Mouse (Mus musculus): ENCODE data around the gene F7. TPM values are rescaled to one million over a fixed set of nuclear protein-coding genes. Genes with fewer than 3 reads are reported as not detected.

Gene F7
- polyA plus RNA-seq (2012; rRNA removed), result 0.09 and 0.28 TPM in 2 replicates

DNA sequence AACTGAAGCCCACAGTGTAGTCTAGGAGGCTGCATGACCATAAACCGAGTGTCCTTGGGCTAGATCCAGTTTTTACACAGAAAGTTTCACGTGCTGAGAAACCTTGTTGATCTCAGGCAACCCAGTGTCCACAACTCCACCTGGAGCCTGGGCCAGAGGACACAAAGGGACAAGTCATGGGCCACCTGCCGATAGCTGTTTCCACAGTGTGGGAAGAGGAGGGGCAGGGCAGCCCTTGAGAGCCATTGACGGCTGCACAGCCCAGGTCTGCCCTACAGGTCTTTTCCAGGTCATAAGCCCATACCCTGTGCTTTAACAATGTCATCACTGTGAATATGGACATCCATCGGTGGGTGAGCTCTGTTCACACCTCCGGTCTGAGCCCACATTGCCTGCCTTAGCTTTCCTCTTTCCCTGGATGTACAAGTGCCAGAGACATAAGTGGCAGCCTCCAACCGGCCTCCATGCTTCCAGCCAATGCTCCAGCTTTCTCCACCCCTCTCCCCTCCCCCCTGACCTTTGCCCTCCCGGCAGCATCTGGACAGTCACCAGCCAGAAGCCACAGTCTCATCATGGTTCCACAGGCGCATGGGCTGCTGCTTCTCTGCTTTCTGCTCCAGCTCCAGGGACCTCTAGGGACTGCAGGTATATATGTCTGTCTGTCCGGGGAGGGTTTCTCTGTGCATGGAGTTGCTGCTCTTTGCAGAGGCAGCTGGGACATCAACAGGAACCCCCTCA is at the start of gene F7:
Gene F7, plus strand, starts transcription at position 548 of the 738 bp plus-strand sequence.

DNA sequence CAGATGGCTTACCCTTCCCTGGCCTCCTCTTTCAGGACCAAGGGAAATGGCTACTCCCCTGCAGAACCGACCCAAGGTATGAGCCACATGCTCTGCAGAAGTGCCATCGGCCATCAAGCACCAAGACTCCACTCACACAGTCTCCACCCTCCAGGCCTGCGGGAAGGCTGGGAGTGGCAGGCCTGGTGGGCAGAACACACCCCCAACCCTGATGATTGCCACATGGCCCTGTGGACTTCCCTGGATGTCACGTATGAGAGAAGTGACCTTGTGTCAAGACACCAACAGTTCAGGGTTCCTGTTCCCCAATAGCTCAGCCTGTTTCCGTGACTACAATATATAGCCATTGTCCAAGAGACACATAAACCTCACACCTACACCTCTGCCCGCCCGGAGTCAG is 11.2 kb downstream of the F7 start, which contains the start of gene F10:
Gene F10, plus strand, starts transcription at position 294 of the 400 bp plus-strand sequence.

DNA sequence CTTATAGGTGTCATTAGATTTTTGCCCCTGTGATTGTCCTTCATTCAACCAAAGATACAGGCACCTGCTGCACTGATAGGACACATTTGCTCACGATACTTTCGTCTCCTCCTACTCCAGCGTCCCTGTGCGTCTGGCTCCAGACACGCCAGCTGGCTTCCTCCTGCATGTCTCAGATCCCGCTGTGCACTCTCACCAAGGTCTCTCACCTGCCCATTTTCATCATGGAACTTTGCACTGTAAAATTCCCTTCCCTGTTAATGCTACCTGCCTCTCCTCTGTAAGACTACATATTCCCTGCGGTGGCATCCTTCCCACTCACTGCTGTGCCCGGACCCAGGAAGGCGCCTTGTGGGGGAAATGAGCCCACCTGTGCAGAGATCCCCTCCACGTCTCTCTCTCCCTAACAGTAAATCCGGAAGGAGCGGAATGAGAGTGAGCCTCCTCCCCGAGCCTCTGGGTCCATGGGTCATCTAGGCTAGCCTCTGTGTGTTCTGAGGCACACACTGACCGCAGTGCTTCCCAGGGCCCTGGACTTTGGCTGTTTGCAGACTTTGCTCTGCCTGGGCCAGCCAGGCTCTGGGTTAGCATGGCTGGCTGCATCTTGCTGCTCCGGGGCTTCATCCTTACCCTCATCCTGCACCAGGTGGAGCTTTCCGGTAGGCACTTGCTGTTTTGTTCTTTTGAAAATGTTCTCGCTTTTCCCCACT is 34.8 kb downstream of the F7 start, which contains the start of gene Proz:
Gene Proz, plus strand, starts transcription at position 474 of the 710 bp plus-strand sequence.

Other genes starting within 250 kb of the F7 start
- 32.7 and 39.0 TPM in 2 replicates for gene Mcf2l, start 152.2 kb upstream of the F7 start, polyA plus RNA-seq (2012; rRNA removed)
- 0.19 and 0.27 TPM in 2 replicates for gene F10, start 11.3 kb downstream of the F7 start, polyA plus RNA-seq (2012; rRNA removed)
- 0.19 and 0.78 TPM in 2 replicates for gene Proz, start 34.9 kb downstream of the F7 start, polyA plus RNA-seq (2012; rRNA removed)
- gene Pcid2, start 79.4 kb downstream of the F7 start, polyA plus RNA-seq (2012; rRNA removed), result 14.9 and 16.1 TPM in 2 replicates
- 35.2 and 38.4 TPM in 2 replicates for gene Cul4a, start 79.6 kb downstream of the F7 start, polyA plus RNA-seq (2012; rRNA removed)
- 593 and 658 TPM in 2 replicates for gene Lamp1, start 133.1 kb downstream of the F7 start, polyA plus RNA-seq (2012; rRNA removed)
- gene Grtp1, start 174.6 kb downstream of the F7 start, polyA plus RNA-seq (2012; rRNA removed), result 86.4 and 100 TPM in 2 replicates
- 0.13 TPM in 1 of 2 replicates, not detected in the other for gene Adprhl1, start 228.1 kb downstream of the F7 start, polyA plus RNA-seq (2012; rRNA removed)